Mouse (Mus musculus) G1E (cell line): Measurements from ENCODE around the gene Helb. TPM values are rescaled to one million over a fixed set of nuclear protein-coding genes. Genes with fewer than 3 reads are reported as not detected.

Experiments
- ATAC-seq: 2 replicates; pipeline ENCODE4 v1.8.0; 2016; ENCODE audit warnings: mild to moderate bottlenecking; ENCODE audit not compliant: insufficient number of reproducible peaks, poor library complexity, low FRiP score, severe bottlenecking; ENCODE audit errors: extremely low read depth
- DNase-seq: peaks from one replicate; pipeline ENCODE4 v3.0.0; 2012; ENCODE audit warnings: low spot score
- H3K27me3 ChIP-seq: 2 replicates; pipeline ENCODE4 v1.6.1; 2012; ENCODE audit warnings: mild to moderate bottlenecking, low read length, inconsistent platforms; ENCODE audit not compliant: insufficient read depth
- H3K36me3 ChIP-seq: replicated peaks from 2 replicates; pipeline ENCODE3; 2012; ENCODE audit warnings: mild to moderate bottlenecking, inconsistent platforms
- H3K4me1 ChIP-seq: 2 replicates; pipeline ENCODE4 v1.6.1; 2012; ENCODE audit warnings: low read depth, low read length, inconsistent platforms, mixed read lengths; ENCODE audit not compliant: insufficient read depth
- H3K4me3 ChIP-seq: 2 replicates; pipeline ENCODE4 v1.5.1; 2012; ENCODE audit warnings: low read depth, mild to moderate bottlenecking, inconsistent platforms, low read length, moderate library complexity, mixed read lengths
- H3K9me3 ChIP-seq: replicated peaks from 2 replicates; pipeline ENCODE4 v1.6.1; 2012; ENCODE audit warnings: inconsistent platforms
- CTCF ChIP-seq: IDR thresholded peaks from 2 replicates; pipeline ENCODE4 v1.5.1; 2012; ENCODE audit warnings: low read depth, low read length, inconsistent platforms, mixed read lengths
- GATA1 ChIP-seq: IDR thresholded peaks from 2 replicates; pipeline ENCODE4 v1.6.1; 2012; ENCODE audit warnings: borderline replicate concordance, low read length, inconsistent platforms, mixed read lengths
- GATA2 ChIP-seq: IDR thresholded peaks from 2 replicates; pipeline ENCODE4 v1.6.1; 2012; ENCODE audit warnings: low read depth, low read length, inconsistent platforms, borderline replicate concordance
- POLR2AphosphoS5 ChIP-seq: IDR thresholded peaks from 2 replicates; pipeline ENCODE4 v1.6.1; 2012; ENCODE audit warnings: low read depth, low read length, inconsistent platforms; ENCODE audit not compliant: insufficient replicate concordance
- TAL1 ChIP-seq: conservative IDR thresholded peaks from 2 replicates; pipeline ENCODE4 v1.6.1; 2012; ENCODE audit warnings: low read depth, low read length, inconsistent platforms, mixed read lengths
- polyA plus RNA-seq: library from polyadenylated mRNA; stranded (reverse); fragments of >175 nt; gene quantifications from 2 replicates; pipeline ENCODE4 v1.2.3, GENCODE M21; 2012
- total RNA-seq, 2 experiments: library from RNA; stranded (forward) in 1 of 2; stranded (reverse) in 1 of 2; fragments of 200-1000 nt in 1 of 2; fragments of >200 nt in 1 of 2; fragmentation: Nextera tagmentation in 1 of 2; gene quantifications; 2 replicates each; pipeline ENCODE4 v1.2.3; 2014 to 2017

Gene Helb
- total and polyA plus RNA-seq, 3 experiments = 16.4 to 58.5 (median 51.0) TPM

- Histone ChIP-seq H3K36me3 (no peaks in the 10 kb centered on the region), H3K27me3 (no peaks in the 10 kb centered on the region), H3K9me3 (peaks cover 36% of the 10 kb centered on the region), H3K4me3 (no peak overlapping the region), H3K4me1 (no peaks in the 10 kb centered on the region)
- DNase-seq (no peak), ATAC-seq (no peak)
- no peak for TF ChIP-seq TAL1
- no peak for TF ChIP-seq CTCF
- no peak for TF ChIP-seq POLR2AphosphoS5
- no peak for TF ChIP-seq GATA1
- TF ChIP-seq GATA2 = no peak
Measured at GRCm38 (mm10) chr10:120035211-120035733, 77.5 kb downstream of the Helb start.

GRCm38 (mm10) chr10:120033866-120034265 lies 78.9 kb downstream of the Helb start:
- no peak for TF ChIP-seq POLR2AphosphoS5
- no peak for TF ChIP-seq GATA2
- no peak for TF ChIP-seq TAL1
- no peak for TF ChIP-seq CTCF
- no peak for TF ChIP-seq GATA1
- Histone ChIP-seq H3K4me1 (no peaks in the 10 kb centered on the region), H3K27me3 (no peaks in the 10 kb centered on the region), H3K4me3 (no peak overlapping the region), H3K9me3 (peaks cover 38% of the 10 kb centered on the region), H3K36me3 (no peaks in the 10 kb centered on the region)
- ATAC-seq (no peak), DNase-seq (no peak)

Other genes with a start within 250 kb of the Helb start
- 70.1 and 74.0 TPM in 2 replicates for gene Tmbim4, start 88.6 kb upstream of the Helb start, total RNA-seq (2014; fragmentation: Nextera tagmentation)
- 92.5 and 104 TPM in 2 replicates for gene Tmbim4, start 88.6 kb upstream of the Helb start, total RNA-seq (2017)
- 65.2 and 67.5 TPM in 2 replicates for gene Tmbim4, start 88.6 kb upstream of the Helb start, polyA plus RNA-seq
- 0.87 TPM in 1 of 2 replicates, not detected in the other for gene Irak3, start 89.1 kb upstream of the Helb start, total RNA-seq (2014; fragmentation: Nextera tagmentation)
- 0.16 TPM in 1 of 2 replicates, not detected in the other for gene Irak3, start 89.1 kb upstream of the Helb start, total RNA-seq (2017)
- 0.01 TPM in 1 of 2 replicates, not detected in the other for gene Irak3, start 89.1 kb upstream of the Helb start, polyA plus RNA-seq
- 43.9 and 45.0 TPM in 2 replicates for gene Llph, start 114.1 kb upstream of the Helb start, total RNA-seq (2014; fragmentation: Nextera tagmentation)
- gene Llph, start 114.1 kb upstream of the Helb start, total RNA-seq (2017) = 62.2 and 87.9 TPM in 2 replicates
- gene Llph, start 114.1 kb upstream of the Helb start, polyA plus RNA-seq = 76.1 and 90.5 TPM in 2 replicates